Mouse (Mus musculus) heart, embryonic 15.5 days (tissue): ENCODE data around the gene Ppil2. TPM values are rescaled to one million over a fixed set of nuclear protein-coding genes. Genes with fewer than 3 reads are reported as not detected.
A peak's percentile ranks its signal among the peaks of the same experiment; 100 is the strongest.

Experiments
- ATAC-seq: fragments of 200-750 bp; cut with Nextera tagmentation; replicated peaks from 2 replicates; pipeline ENCODE4 v1.8.0; 2017; ENCODE audit warnings: low read depth, moderate TSS enrichment; ENCODE audit not compliant: insufficient number of reproducible peaks, insufficient read depth, low FRiP score
- H3K27ac ChIP-seq: fragments of 300-500 bp; sonication (generic); 2 replicates; pipeline ENCODE4 v1.5.1; 2015; ENCODE audit warnings: mild to moderate bottlenecking, inconsistent platforms
- H3K27me3 ChIP-seq: fragments of 300-500 bp; sonication (generic); 2 replicates; pipeline ENCODE4 v1.6.1; 2015; ENCODE audit warnings: inconsistent platforms
- H3K36me3 ChIP-seq: fragments of 300-500 bp; sonication (generic); 2 replicates; pipeline ENCODE4 v1.6.1; 2015; ENCODE audit warnings: mild to moderate bottlenecking, inconsistent platforms
- H3K4me1 ChIP-seq: fragments of 300-500 bp; sonication (generic); replicated peaks from 2 replicates; pipeline ENCODE4 v1.6.1; 2015; ENCODE audit warnings: inconsistent platforms
- H3K4me2 ChIP-seq: fragments of 300-500 bp; sonication (generic); 2 replicates; pipeline ENCODE4 v1.6.1; 2015; ENCODE audit warnings: inconsistent platforms, mild to moderate bottlenecking, moderate library complexity
- H3K4me3 ChIP-seq: fragments of 300-500 bp; sonication (generic); 2 replicates; pipeline ENCODE4 v1.5.1; 2015; ENCODE audit warnings: mild to moderate bottlenecking, inconsistent platforms
- H3K9ac ChIP-seq: fragments of 300-500 bp; sonication (generic); 2 replicates; pipeline ENCODE4 v1.6.1; 2015; ENCODE audit warnings: mild to moderate bottlenecking, inconsistent platforms
- H3K9me3 ChIP-seq: fragments of 300-500 bp; sonication (generic); replicated peaks from 2 replicates; pipeline ENCODE4 v1.6.1; 2016; ENCODE audit warnings: inconsistent platforms
- WGBS: fragments of 180-500 bp; shearing (Covaris S2); methylation state at CpG from one replicate; pipeline ENCODE4 v1.1.7; 2015; ENCODE audit warnings: mixed read lengths; 5-methylcytosine and 5-hydroxymethylcytosine counted together
- polyA plus RNA-seq: library from polyadenylated mRNA; unstranded; fragments of >200 nt; fragmentation: Nextera tagmentation; extraction: Ambion mirVana; gene quantifications from 2 replicates; pipeline ENCODE4 v1.2.1, GENCODE M21; 2015

Ppil2 gene
- polyA plus RNA-seq, 1 experiment from 2014 or later: 89.8 TPM

GRCm38 (mm10) chr16:17132089-17132905, 21.2 kb upstream of the Ppil2 start, which contains the start of gene Sdf2l1:
Gene Sdf2l1, minus strand, starts transcription at chr16:17132383.
- Histone ChIP-seq H3K27me3 (no peaks in the 10 kb centered on the region), H3K27ac (peak within 1 kb of the TSS; percentile 57), H3K9ac (peak within 1 kb of the TSS; percentile 74), H3K4me1 (peaks cover 15% of the 10 kb centered on the region), H3K4me2 (peak within 1 kb of the TSS; percentile 98), H3K36me3 (no peaks in the 10 kb centered on the region), H3K4me3 (peak within 1 kb of the TSS; percentile 86), H3K9me3 (no peaks in the 10 kb centered on the region)
- ATAC-seq: peak; percentile 97
- WGBS: under 1% methylated on average over 47 of the region's 47 CpGs

GRCm38 (mm10) chr16:17131191-17132088, 20.4 kb upstream of the Ppil2 start:
- ATAC-seq: 0 out of 2 replicates have a peak, but pooled peaks have one; percentile 0

GRCm38 (mm10) chr16:17127292-17127691, 16.2 kb upstream of the Ppil2 start:
- peaks cover 33% of the 10 kb centered on the region for H3K4me1 ChIP-seq
- H3K27me3 ChIP-seq: no peaks in the 10 kb centered on the region
- H3K4me2 ChIP-seq: no peak overlapping the region
- H3K27ac ChIP-seq: no peak overlapping the region
- no peak for ATAC-seq
- WGBS: 100% methylated on average over 1 of the region's 1 CpGs
- no peak overlapping the region for H3K9ac ChIP-seq
- H3K9me3 ChIP-seq: no peaks in the 10 kb centered on the region
- H3K36me3 ChIP-seq: no peaks in the 10 kb centered on the region
- no peak overlapping the region for H3K4me3 ChIP-seq

More at GRCm38 (mm10) chr16:17131191-17132088, 20.4 kb upstream of the Ppil2 start:
- Histone ChIP-seq H3K27me3 (no peaks in the 10 kb centered on the region), H3K4me2 (peak overlapping the region; percentile 98), H3K36me3 (no peaks in the 10 kb centered on the region), H3K9ac (peak overlapping the region; percentile 74), H3K4me1 (peaks cover 15% of the 10 kb centered on the region), H3K4me3 (peak overlapping the region; percentile 86), H3K9me3 (no peaks in the 10 kb centered on the region), H3K27ac (peak overlapping the region; percentile 57)
- WGBS: 4% methylated on average over 43 of the region's 43 CpGs

GRCm38 (mm10) chr16:17124871-17125520, 13.9 kb upstream of the Ppil2 start, which contains the start of gene 2610318N02Rik:
Gene 2610318N02Rik, minus strand, starts transcription at chr16:17125167.
- H3K36me3 ChIP-seq: 0 out of 2 replicates have a peak, but pooled peaks cover 3% of the 10 kb centered on the region
- ATAC-seq: peak; percentile 79
- peaks cover 21% of the 10 kb centered on the region for H3K4me1 ChIP-seq
- H3K9me3 ChIP-seq: no peaks in the 10 kb centered on the region
- peak within 1 kb of the TSS; percentile 92 for H3K4me2 ChIP-seq
- no peaks in the 10 kb centered on the region for H3K27me3 ChIP-seq
- peak within 1 kb of the TSS; percentile 65 for H3K9ac ChIP-seq
- H3K4me3 ChIP-seq: peak within 1 kb of the TSS; percentile 61
- WGBS: under 1% methylated on average over 25 of the region's 25 CpGs
- H3K27ac ChIP-seq: peak within 1 kb of the TSS; percentile 53; the same call in 1 of the 2 replicates

- Histone ChIP-seq H3K9ac (peak overlapping the region; percentile 65), H3K27me3 (no peaks in the 10 kb centered on the region), H3K36me3 (0 out of 2 replicates have a peak, but pooled peaks cover 5% of the 10 kb centered on the region), H3K9me3 (no peaks in the 10 kb centered on the region), H3K27ac (peak overlapping the region; percentile 40; the same call in 1 of the 2 replicates), H3K4me3 (peak overlapping the region; percentile 61), H3K4me2 (peak overlapping the region; percentile 92), H3K4me1 (peaks cover 21% of the 10 kb centered on the region)
- WGBS: 5% methylated on average over 22 of the region's 22 CpGs
- ATAC-seq: no peak; the same call in 1 of the 2 replicates
These were observed 13.2 kb upstream of the Ppil2 start for GRCm38 (mm10) chr16:17124119-17124870.

- Histone ChIP-seq H3K9me3 (no peaks in the 10 kb centered on the region), H3K9ac (no peak overlapping the region), H3K4me3 (no peak overlapping the region), H3K27ac (no peak overlapping the region), H3K4me1 (peaks cover 21% of the 10 kb centered on the region), H3K36me3 (0 out of 2 replicates have a peak, but pooled peaks cover 5% of the 10 kb centered on the region), H3K4me2 (no peak overlapping the region), H3K27me3 (no peaks in the 10 kb centered on the region)
- WGBS: 83% methylated on average over 14 of the region's 14 CpGs
- no peak for ATAC-seq
These were observed 10.5 kb upstream of the Ppil2 start for GRCm38 (mm10) chr16:17121569-17121968.

- Histone ChIP-seq H3K9ac (no peak overlapping the region), H3K27ac (peak overlapping the region; percentile 68), H3K4me3 (no peak overlapping the region), H3K4me1 (no peaks in the 10 kb centered on the region), H3K4me2 (no peak overlapping the region), H3K9me3 (no peaks in the 10 kb centered on the region), H3K27me3 (no peaks in the 10 kb centered on the region), H3K36me3 (0 out of 2 replicates have a peak, but pooled peaks cover 11% of the 10 kb centered on the region)
- 77% methylated on average over 5 of the region's 5 CpGs for WGBS
- ATAC-seq: peak; percentile 73
These were observed 6.3 kb upstream of the Ppil2 start for GRCm38 (mm10) chr16:17117309-17117799.

GRCm38 (mm10) chr16:17104600-17104999, 6.5 kb downstream of the Ppil2 start:
- Histone ChIP-seq H3K27me3 (no peaks in the 10 kb centered on the region), H3K4me3 (no peak overlapping the region), H3K4me2 (no peak overlapping the region), H3K27ac (no peak overlapping the region), H3K36me3 (peaks cover 64% of the 10 kb centered on the region), H3K9ac (no peak overlapping the region), H3K9me3 (no peaks in the 10 kb centered on the region), H3K4me1 (peaks cover 13% of the 10 kb centered on the region)
- no peak for ATAC-seq
- WGBS: 66% methylated on average over 4 of the region's 4 CpGs

- Histone ChIP-seq H3K9me3 (no peaks in the 10 kb centered on the region), H3K4me2 (no peak overlapping the region), H3K4me3 (no peak overlapping the region), H3K27ac (no peak overlapping the region), H3K4me1 (peaks cover 11% of the 10 kb centered on the region; the same call in 1 of the 2 replicates), H3K36me3 (peaks cover 79% of the 10 kb centered on the region), H3K9ac (no peak overlapping the region), H3K27me3 (no peaks in the 10 kb centered on the region)
- WGBS: 70% methylated on average over 7 of the region's 7 CpGs
- ATAC-seq: no peak
These were observed 8.3 kb downstream of the Ppil2 start for GRCm38 (mm10) chr16:17102630-17103220.

- ATAC-seq: no peak
- 91% methylated on average over 3 of the region's 3 CpGs for WGBS
- no peaks in the 10 kb centered on the region for H3K27me3 ChIP-seq
- H3K36me3 ChIP-seq: peaks cover 89% of the 10 kb centered on the region
- H3K9me3 ChIP-seq: no peaks in the 10 kb centered on the region
- no peak overlapping the region for H3K9ac ChIP-seq
- H3K4me3 ChIP-seq: no peak overlapping the region
- no peaks in the 10 kb centered on the region for H3K4me1 ChIP-seq
- no peak overlapping the region for H3K4me2 ChIP-seq
- no peak overlapping the region for H3K27ac ChIP-seq
These were observed 14.1 kb downstream of the Ppil2 start for GRCm38 (mm10) chr16:17096938-17097337.
